Mouse (Mus musculus) embryonic fibroblast, embryonic 13.5 days (primary cell): ENCODE results near the gene Usp3.

ENCODE experiments used
- CTCF ChIP-seq: IDR thresholded peaks from 2 replicates; pipeline ENCODE4 v1.5.1; 2011; ENCODE audit warnings: mild to moderate bottlenecking, control low read depth, low read length, moderate library complexity, borderline replicate concordance; ENCODE audit not compliant: insufficient read depth
- POLR2A ChIP-seq: IDR thresholded peaks from 2 replicates; pipeline ENCODE4 v1.6.1; 2011; ENCODE audit warnings: low read depth, mild to moderate bottlenecking, control low read depth, low read length, moderate library complexity

- TF ChIP-seq CTCF (no peak), POLR2A (no peak)
These were observed 109.5 kb downstream of the Usp3 start for GRCm38 (mm10) chr9:66483429-66483828.
